Mouse (Mus musculus): ENCODE data around the gene Surf6. TPM values are rescaled to one million over a fixed set of nuclear protein-coding genes. Genes with fewer than 3 reads are reported as not detected.
"Not testable (repeated sequence)": the region's sequence is repeated elsewhere in the genome, so short reads cannot be mapped to it uniquely, and the experiment has no call there.

Surf6 gene
- polyA plus RNA-seq, 1 experiment from 2014 or later = 23.8 TPM

DNA sequence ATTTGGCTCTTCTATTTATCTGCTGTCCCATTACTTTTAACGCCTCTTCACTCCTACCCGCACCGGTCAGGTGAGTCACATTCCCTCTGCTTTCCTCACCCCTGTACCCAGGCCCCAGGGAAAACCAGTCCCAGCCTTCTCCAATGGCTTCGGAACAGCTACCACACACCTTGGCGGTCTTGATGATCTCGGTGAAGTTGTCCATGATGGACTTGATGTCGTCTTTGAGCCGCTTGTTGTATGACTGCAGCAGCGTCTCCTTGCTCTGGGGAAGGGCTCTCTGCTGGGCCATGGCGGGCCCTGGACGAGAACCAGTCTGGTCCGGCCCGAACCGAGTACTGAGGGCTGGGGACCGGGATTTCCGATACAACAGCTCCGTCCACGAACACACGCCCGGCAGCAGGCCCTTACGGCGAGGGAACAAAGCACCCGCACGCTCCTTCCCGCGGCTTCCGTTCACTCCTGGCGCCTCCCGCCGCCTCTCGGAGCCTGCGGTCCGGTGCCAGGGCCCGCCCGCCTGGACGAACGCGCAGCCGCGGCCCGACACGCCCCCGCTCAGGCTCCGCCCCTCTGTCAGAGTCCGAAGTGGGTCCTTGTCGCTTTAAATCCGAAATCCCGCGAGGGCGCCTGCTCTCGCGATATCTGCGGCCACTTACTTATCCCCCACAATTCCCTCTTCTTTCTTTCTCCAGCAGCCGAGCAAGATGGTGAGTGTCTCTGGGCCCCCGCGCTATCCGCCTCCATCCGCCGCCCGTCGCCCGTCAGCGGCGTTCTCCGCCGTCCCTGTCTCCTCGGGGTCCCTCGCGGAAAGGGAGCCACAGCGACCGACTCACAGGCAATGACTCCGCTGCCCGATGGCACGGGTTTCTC lies 7.7 kb upstream of the Surf6 start, which contains the start of the genes Med22 and Rpl7a:
TSS of gene Med22 (minus strand) at position 554 of the 870 bp plus-strand sequence.
TSS of gene Rpl7a (plus strand) at position 641 of the 870 bp plus-strand sequence.
- Histone ChIP-seq H3K4me1 (peaks cover 64% of the 10 kb centered on the region), H3K36me3 (peaks cover 74% of the 10 kb centered on the region), H3K27ac (peak within 1 kb of the TSS; percentile 88), H3K9ac (peak within 1 kb of the TSS; percentile 91), H3K4me2 (peak within 1 kb of the TSS; percentile 95), H3K9me3 (replicated peaks) (no peaks in the 10 kb centered on the region), H3K27me3 (replicated peaks) (no peaks in the 10 kb centered on the region), H3K4me3 (peak within 1 kb of the TSS; percentile 76)
- under 1% methylated on average over 74 of the region's 74 CpGs for WGBS (ENCODE audit: insufficient replicate concordance)
- ATAC-seq = peak; percentile 89

- Histone ChIP-seq H3K4me3 (peak overlapping the region; percentile 76), H3K4me1 (peaks cover 57% of the 10 kb centered on the region), H3K27ac (peak overlapping the region; percentile 88), H3K36me3 (peaks cover 78% of the 10 kb centered on the region), H3K27me3 (replicated peaks) (no peaks in the 10 kb centered on the region), H3K9ac (peak overlapping the region; percentile 91), H3K4me2 (peak overlapping the region; percentile 95), H3K9me3 (replicated peaks) (no peaks in the 10 kb centered on the region)
- no peak for ATAC-seq
These were observed 6.7 kb upstream of the Surf6 start for GRCm38 (mm10) chr2:26909387-26909784.

GRCm38 (mm10) chr2:26908710-26909386 lies 6.2 kb upstream of the Surf6 start:
- H3K27me3 ChIP-seq (replicated peaks) = no peaks in the 10 kb centered on the region
- H3K9ac ChIP-seq = peak overlapping the region; percentile 91
- no peaks in the 10 kb centered on the region for H3K9me3 ChIP-seq (replicated peaks)
- H3K36me3 ChIP-seq = peaks cover 77% of the 10 kb centered on the region
- 54% methylated on average over 18 of the region's 18 CpGs for WGBS (ENCODE audit: insufficient replicate concordance)
- peak overlapping the region; percentile 76 for H3K4me3 ChIP-seq
- H3K4me1 ChIP-seq = peaks cover 57% of the 10 kb centered on the region
- no peak overlapping the region for H3K27ac ChIP-seq
- ATAC-seq = no peak
- H3K4me2 ChIP-seq = peak overlapping the region; percentile 95

DNA sequence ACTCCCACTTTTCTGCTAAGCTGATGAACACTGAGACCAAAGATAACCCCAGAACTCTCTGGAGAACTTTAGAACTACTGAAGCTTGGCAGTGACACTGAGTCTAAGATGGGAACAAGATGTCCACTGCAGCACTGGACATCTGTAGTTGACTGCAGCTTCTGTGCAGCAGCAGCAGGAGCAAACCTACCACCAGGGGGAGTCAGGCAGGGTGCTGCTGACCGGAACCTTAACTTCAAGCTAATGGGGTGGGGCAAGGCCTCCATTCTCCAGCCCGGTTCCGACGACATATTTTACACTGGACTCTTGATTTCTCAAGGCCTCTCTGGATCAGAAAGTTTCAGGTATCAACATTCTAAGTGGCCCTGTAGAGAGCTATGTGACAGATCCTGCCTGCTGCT lies 4.4 kb upstream of the Surf6 start:
- H3K36me3 ChIP-seq = peaks cover 59% of the 10 kb centered on the region
- H3K4me2 ChIP-seq = no peak overlapping the region
- H3K9me3 ChIP-seq (replicated peaks) = no peaks in the 10 kb centered on the region
- H3K4me3 ChIP-seq = no peak overlapping the region
- 57% methylated on average over 4 of the region's 4 CpGs for WGBS (ENCODE audit: insufficient replicate concordance)
- peaks cover 48% of the 10 kb centered on the region for H3K4me1 ChIP-seq
- 0 out of 2 replicates have a peak overlapping the region, but pooled peaks have one; percentile 14 for H3K9ac ChIP-seq
- H3K27ac ChIP-seq = no peak overlapping the region
- H3K27me3 ChIP-seq (replicated peaks) = no peaks in the 10 kb centered on the region
- no peak for ATAC-seq

DNA sequence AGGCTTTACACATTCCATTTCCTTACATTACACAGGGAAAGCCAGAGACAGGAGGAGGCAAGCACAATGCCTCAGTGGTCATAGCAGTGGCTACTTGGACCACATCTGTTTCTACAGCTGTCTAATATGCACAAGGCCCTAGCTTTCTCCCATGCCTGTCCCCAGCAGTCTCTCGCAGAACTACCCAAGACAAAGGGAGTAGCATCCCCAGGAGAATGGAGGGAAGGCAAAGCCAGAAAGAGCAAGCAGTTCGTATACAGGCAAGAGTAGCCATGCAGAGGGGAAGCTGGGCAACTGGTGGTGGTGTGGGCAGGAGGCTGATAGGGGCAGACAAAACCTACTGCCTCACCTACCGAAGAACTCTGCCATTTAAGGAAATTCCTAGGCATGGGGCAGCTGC lies 3.8 kb upstream of the Surf6 start:
- 88% methylated on average over 3 of the region's 3 CpGs for WGBS (ENCODE audit: insufficient replicate concordance)
- H3K4me1 ChIP-seq = peaks cover 49% of the 10 kb centered on the region

DNA sequence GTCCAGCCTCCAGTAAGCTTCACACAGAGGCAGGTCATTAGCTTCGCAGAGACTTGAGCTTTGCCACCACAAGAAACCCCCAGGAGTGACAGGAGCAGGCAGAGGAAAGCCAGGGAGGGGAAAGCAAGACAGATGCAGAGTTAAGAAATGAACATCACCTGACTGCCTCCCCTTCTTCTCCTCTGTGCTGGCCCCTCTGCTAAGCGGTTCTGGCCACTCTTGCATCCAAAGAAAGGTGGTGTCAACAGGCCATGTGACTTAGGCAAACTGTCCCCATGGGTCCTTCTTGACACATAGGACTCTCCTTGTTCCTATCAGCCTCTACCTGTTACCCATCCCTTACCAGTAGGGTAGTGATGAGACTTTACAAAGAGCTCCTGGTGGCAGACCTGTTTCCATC lies 3.3 kb upstream of the Surf6 start:
- 83% methylated on average over 2 of the region's 2 CpGs for WGBS (ENCODE audit: insufficient replicate concordance)
- H3K36me3 ChIP-seq = peaks cover 55% of the 10 kb centered on the region
- no peak overlapping the region for H3K9ac ChIP-seq
- no peak overlapping the region for H3K27ac ChIP-seq
- peaks cover 54% of the 10 kb centered on the region for H3K4me1 ChIP-seq
- H3K4me2 ChIP-seq = no peak overlapping the region
- ATAC-seq = no peak
- no peaks in the 10 kb centered on the region for H3K27me3 ChIP-seq (replicated peaks)
- H3K9me3 ChIP-seq (replicated peaks) = no peaks in the 10 kb centered on the region
- H3K4me3 ChIP-seq = no peak overlapping the region

More for the DNA sequence above, 3.8 kb upstream of the Surf6 start:
- no peaks in the 10 kb centered on the region for H3K9me3 ChIP-seq (replicated peaks)
- no peak overlapping the region for H3K27ac ChIP-seq
- no peak for ATAC-seq
- H3K4me3 ChIP-seq = no peak overlapping the region
- no peaks in the 10 kb centered on the region for H3K27me3 ChIP-seq (replicated peaks)
- peaks cover 55% of the 10 kb centered on the region for H3K36me3 ChIP-seq
- no peak overlapping the region for H3K9ac ChIP-seq
- H3K4me2 ChIP-seq = no peak overlapping the region

DNA sequence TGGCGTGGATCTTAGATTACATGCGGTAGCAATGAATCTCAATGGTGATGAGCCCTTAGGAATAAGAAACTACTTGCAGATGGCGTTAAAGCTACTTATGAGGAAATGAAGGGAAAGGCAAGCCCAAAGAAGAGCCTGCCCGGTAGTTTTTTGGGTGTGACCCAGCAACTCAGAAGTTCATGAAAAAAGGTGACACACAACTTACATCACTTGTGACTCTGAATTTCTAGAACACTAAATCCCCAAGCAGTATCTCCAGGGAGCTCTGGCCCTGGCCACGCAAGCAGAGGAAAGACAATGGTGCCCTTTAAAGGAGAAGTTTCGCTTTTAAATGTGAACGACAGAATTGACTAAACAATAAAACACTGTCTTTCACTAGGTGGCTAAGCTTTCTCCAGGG lies 632 bp upstream of the Surf6 start:
- ATAC-seq = no peak
- Histone ChIP-seq H3K27me3 (replicated peaks) (no peaks in the 10 kb centered on the region), H3K9me3 (replicated peaks) (no peaks in the 10 kb centered on the region), H3K9ac (peak overlapping the region; percentile 89), H3K36me3 (peaks cover 77% of the 10 kb centered on the region), H3K4me2 (peak overlapping the region; percentile 94), H3K4me1 (peaks cover 45% of the 10 kb centered on the region), H3K27ac (peak overlapping the region; percentile 90), H3K4me3 (peak overlapping the region; percentile 90)
- WGBS (ENCODE audit: insufficient replicate concordance) = 16% methylated on average over 7 of the region's 7 CpGs

DNA sequence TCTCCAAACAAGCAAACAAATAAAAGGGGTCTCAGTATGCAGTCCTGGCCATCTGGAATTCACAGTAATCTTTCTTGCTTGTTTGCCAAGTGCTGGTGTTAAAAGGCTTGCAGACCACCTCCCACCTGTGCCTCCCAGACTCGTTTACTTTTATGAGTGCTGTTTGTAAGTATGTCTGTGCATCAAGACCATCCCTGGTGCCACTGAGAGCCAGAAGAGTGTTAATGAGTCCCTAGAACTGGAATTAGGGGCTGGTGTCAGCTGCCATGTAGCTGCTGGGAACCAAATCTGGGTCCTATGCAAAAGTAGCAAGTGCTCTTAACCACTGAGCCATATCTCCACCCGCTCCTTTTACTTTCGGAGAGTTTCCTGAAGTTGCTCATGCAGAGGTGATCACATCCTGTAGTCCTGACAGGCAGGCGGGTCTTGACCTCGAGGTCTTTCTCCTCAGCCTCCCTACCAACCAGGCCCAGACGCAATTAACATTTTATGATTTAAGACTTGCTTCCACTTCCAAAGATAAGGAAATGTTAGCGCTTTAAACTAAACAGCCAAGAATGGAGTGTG lies 762 bp downstream of the Surf6 start:
- H3K4me2 ChIP-seq = peak overlapping the region; percentile 94
- no peak for ATAC-seq
- peak overlapping the region; percentile 89 for H3K9ac ChIP-seq
- peaks cover 36% of the 10 kb centered on the region for H3K4me1 ChIP-seq
- no peaks in the 10 kb centered on the region for H3K27me3 ChIP-seq (replicated peaks)
- no peaks in the 10 kb centered on the region for H3K9me3 ChIP-seq (replicated peaks)
- H3K4me3 ChIP-seq = peak overlapping the region; percentile 90
- H3K36me3 ChIP-seq = peaks cover 77% of the 10 kb centered on the region
- peak overlapping the region; percentile 90; the same call in 1 of the 2 replicates for H3K27ac ChIP-seq
- 2% methylated on average over 7 of the region's 7 CpGs for WGBS (ENCODE audit: insufficient replicate concordance)

DNA sequence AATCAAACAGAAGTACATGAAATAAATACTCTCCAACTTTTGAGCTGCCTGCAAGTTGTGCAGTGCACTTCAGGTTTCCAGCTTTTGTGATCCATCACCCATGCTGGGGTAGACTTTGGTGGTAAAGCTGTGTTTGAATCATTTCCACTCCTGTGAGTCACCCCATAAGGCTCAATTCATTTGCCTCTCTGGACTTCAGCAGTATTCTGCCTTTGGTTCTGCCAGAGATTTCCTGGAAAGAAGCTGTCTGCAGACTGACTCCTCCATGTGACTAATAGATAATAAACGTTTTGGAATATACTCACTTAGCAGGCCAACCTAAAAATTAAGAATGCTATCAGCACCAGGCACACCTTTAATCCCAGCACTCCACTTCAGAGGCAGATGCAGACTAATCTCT lies 1.9 kb downstream of the Surf6 start:
- Histone ChIP-seq H3K4me3 (peak overlapping the region; percentile 90; the same call in 1 of the 2 replicates), H3K9me3 (replicated peaks) (no peaks in the 10 kb centered on the region), H3K4me2 (no peak overlapping the region), H3K36me3 (peaks cover 77% of the 10 kb centered on the region), H3K27ac (no peak overlapping the region), H3K27me3 (replicated peaks) (no peaks in the 10 kb centered on the region), H3K9ac (no peak overlapping the region), H3K4me1 (peaks cover 36% of the 10 kb centered on the region)
- no peak for ATAC-seq
- 17% methylated on average over 1 of the region's 1 CpGs for WGBS (ENCODE audit: insufficient replicate concordance)

DNA sequence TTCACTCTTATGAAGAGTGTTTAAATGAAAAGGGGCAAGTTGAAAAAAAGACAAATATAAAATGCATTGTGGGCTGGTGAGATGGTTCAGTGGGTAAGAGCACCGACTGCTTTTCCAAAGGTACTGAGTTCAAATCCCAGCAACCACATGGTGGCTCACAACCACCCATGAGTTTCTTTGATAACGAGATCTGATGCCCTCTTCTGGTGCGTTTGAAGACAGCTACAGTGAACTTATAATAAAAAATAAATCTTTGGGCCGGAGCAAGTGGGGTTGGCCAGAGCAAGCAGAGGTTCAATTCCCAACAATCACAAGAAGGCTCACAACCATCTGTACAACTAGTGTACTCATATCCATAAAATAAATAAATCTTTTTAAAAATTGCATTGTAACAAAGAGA lies 6.8 kb downstream of the Surf6 start:
- H3K9ac ChIP-seq = no peak overlapping the region
- 82% methylated on average over 4 of the region's 4 CpGs for WGBS (ENCODE audit: insufficient replicate concordance)
- no peak overlapping the region for H3K27ac ChIP-seq
- no peak for ATAC-seq
- H3K27me3 ChIP-seq (replicated peaks) = no peaks in the 10 kb centered on the region
- H3K36me3 ChIP-seq = peaks cover 97% of the 10 kb centered on the region
- H3K4me3 ChIP-seq = no peak overlapping the region
- no peak overlapping the region for H3K4me2 ChIP-seq
- H3K4me1 ChIP-seq = peaks cover 7% of the 10 kb centered on the region
- no peaks in the 10 kb centered on the region for H3K9me3 ChIP-seq (replicated peaks)

DNA sequence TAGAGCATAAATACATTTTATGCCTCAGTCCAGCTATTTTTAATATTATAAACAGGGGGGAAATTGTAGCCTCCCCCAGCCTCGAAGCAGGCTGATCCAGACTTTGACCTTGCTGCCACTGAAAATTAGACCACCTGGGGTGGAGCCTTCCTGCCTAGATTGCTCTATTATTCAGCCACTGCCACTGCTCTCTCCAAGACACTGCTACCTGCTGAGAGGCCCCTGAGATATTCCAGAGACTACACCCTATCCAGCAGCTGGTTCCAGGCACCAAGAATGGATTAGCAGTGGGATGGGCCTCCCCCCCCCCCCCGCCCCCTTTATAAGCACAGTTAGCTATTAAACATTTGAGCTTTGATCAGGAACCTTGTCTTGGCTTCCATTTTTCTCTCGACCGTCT lies 16.5 kb downstream of the Surf6 start:
- H3K9me3 ChIP-seq (replicated peaks); H3K27me3 ChIP-seq (replicated peaks); H3K4me2 ChIP-seq; H3K4me1 ChIP-seq; H3K4me3 ChIP-seq; H3K27ac ChIP-seq; ATAC-seq; H3K9ac ChIP-seq: not testable (repeated sequence)
- H3K36me3 ChIP-seq = peaks cover 38% of the 10 kb centered on the region
- WGBS (ENCODE audit: insufficient replicate concordance) = 71% methylated on average over 3 of the region's 4 CpGs

DNA sequence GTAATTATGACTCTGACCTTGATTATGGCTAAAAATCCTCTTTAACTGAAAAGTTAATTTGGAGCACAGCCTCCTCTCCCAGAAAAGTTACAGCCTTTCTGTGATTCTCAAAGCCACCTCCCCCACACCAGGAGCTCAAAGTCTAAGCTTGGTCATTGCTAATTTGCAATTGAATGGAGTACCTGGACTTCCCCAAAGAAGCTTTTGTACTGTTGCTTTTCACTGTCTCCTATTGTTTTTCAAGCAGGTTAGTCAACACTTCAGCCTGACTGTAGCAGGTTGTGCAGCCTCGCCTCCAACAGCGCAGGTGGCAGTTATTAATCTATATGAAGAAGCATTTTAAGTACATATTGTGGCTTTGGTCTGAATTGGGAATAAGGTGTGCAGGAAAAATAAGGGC lies 17.1 kb downstream of the Surf6 start:
- H3K9ac ChIP-seq; H3K27me3 ChIP-seq (replicated peaks); H3K27ac ChIP-seq; H3K4me1 ChIP-seq; H3K9me3 ChIP-seq (replicated peaks); H3K4me2 ChIP-seq; ATAC-seq; H3K4me3 ChIP-seq: not testable (repeated sequence)
- peaks cover 32% of the 10 kb centered on the region for H3K36me3 ChIP-seq
- WGBS (ENCODE audit: insufficient replicate concordance) = 80% methylated on average over 2 of the region's 2 CpGs
